Mouse (Mus musculus): ENCODE results near the gene Cdc37.
A peak's percentile ranks its signal among the peaks of the same experiment; 100 is the strongest.

The Cdc37 gene

DNA sequence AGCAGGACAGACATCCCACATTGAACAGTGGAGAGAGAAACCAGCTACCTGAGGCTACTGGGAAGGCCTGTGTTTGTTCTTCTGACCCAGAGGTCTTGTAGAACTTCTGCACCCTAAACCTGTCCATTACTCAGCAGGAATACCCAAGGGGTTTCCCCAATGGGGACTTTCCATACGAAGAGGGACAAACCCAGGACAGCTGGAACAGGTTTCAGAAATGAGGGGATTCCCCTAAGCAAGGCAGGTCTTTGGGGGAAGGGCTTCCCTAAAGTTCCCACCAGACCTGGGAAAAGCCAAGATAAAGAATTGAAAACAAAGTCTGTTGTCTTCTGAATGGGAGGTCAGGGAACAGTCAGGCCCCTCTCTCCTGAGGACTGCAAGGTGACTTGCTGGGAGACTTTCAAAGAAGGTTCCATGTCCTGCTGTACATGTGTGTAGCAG is 13.8 kb downstream of the Cdc37 start:
- DNase-seq (ENCODE audit: low spot score in 2 of 2), result no peak

DNA sequence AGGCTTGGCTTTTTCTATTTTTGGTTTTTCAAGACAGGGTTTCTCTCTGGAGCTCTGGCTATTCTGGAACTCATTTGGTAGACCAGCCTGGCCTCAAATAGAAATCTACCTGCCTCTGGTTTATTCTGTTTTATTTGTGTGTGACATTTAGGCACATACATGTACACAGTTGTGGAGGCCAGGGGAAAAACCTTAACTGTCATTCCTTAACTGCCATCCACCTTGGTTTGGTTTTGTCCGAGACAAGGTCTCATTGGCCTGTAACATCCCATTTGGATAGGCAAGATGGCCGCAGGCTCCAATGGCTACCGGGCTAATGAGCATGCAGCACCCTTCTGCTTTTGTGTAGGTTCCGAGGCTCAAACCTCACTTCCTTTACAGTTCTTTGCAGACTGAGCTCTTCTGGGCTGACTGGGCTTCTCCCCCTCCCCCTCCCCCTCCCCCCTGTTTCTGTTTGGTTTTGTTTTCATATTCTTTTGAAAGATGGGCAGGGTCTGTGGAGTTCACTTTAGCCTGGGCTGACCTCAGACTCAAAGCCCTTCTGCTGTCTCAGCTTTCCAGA is 14.4 kb downstream of the Cdc37 start:
- no peak for DNase-seq (ENCODE audit: low spot score in 2 of 2)

DNA sequence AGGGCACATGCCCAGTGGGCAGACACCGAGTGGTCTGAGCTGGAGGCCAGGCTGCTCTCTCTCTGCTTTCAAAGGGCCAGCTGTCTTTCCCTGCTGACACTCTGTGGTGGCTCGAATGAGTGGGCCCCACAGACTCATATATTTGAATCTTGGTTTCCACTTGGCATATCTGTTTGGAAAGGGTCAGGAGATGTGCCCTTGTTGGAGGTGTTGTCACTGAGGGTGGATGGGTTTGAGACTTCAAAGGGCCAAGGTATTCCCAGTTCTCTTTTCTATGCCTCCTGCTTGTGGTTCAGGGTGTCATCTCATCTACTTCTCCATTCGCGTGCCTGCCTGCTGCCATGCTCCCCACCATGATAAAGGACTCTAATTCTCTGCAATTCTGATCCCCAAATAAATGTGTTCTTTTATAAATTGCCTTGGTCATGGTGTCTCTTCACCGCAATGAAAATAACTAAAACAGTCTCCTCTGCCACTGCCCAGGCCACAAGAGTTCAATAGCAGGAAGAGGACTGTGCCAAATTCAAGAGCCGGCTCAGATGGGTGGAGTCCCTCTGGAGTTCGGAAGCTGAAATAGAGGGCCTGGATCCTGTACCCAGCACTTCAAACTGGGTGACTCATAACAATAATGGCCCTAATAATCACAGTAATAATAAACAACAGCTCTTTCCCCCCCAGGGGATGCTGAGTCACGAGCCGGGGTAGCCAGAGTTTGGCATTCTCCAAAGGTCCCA is 15.0 kb downstream of the Cdc37 start:
- no peak for DNase-seq (ENCODE audit: low spot score in 2 of 2)

DNA sequence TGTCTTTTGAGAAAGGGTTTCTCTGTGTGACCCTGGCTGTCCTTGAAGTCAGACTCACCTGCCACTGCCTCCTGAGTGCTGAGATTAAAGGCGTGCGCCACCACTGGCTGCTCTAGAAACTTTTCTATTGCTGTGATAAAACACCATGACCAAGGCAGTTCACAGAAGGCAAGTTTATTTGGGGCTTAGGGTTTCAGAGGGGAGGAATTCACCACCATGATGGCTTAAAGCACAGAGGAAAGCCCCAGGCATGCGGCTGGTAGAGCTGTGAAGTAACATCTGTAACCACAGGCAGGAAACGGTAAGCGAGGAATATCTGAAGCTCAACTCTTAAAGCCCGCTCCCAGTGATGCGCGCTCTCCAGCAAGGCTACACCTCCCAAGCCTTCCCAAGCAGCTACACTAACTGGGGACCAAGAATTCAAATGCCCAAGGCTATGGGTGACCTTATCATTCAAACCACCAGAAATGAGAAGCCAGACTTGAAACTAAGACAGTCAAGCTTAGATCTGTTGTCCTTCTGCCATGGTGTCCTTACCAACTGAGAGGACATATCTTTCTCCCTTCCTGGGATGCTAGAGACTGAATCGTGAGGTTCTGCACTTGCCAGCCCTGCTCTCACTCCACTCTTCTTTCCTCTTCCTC is 16.6 kb downstream of the Cdc37 start:
- no peak for DNase-seq (ENCODE audit: low spot score in 2 of 2)

DNA sequence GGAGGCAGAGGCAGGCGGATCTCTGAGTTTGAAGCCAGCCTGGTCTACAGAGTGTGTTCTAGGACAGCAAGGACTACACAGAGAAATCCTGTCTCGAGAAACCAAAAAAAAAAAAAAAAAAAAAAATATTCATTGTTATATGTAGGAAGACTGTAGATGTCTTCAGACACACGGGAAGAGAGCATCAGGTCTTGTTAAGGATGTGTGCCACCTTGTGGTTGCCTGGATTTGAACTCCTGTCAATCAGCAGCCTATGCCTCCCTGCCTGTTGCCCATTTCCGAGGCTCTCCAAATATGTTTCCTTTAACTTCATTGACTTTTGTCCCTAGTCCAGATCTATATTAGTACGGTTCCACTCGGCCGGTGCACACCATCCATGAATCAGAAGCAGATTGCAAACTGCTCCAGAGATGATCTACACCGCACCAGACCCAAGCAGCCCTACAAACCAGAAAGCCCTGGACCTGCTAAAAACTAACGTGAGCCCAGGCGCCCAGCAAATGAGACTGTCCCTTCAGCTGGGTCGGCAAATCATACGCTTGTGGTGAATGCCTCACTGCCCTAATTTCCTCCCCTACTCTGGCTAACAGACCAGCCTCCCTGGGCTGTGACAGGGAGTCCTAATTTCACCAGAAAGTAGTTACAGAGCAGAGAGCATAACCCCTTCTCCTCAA is 17.5 kb downstream of the Cdc37 start:
- peak in 1 of 2 experiments; percentile 48 for DNase-seq (ENCODE audit: low spot score in 2 of 2)

DNA sequence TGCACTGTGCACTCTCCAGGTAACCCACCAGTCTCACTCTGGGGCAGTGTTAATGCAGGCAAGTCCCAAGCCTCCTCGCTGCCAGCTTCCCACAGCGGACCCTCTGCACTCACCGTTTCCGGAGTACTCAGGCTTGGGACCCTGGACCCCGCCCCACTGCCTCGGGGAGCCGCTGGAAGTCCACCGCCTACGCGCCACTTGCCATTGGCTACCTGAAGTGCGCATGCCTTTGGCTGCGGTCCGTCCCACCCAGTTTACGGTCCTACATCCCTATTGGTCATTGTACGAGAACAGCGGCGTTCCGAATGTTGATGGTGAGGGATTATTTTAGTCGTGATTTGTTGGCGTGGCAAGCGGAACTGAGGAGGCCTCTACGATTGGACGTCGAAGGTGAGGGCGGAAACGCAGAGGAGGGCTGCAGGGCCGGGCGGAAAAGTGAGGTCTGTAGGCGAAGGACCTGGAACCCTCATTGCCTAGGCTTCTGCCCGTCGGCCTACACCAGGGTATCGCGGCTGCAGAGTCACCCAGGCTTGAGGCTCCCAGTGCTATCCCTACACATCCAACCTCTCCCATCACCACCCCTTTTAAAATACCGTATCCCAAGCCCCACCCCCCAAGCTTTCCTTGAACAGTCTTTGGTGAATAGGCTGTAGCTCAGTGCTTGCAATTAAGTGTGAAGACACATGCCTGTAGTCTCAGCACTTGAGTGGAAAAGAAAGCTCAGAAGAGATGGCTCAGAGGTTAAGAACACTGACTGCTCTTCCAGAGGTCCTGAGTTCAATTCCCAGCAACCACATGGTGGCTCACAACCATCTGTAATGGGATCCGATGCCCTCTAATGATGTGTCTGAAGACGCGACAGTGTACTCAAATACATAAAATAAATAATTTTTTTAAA is 18.5 kb downstream of the Cdc37 start, which contains the start of gene Tyk2:
Tyk2 (minus strand) TSS at position 185 of the 898 bp plus-strand sequence.
- DNase-seq (ENCODE audit: low spot score in 2 of 2), result peak; percentile 66 to 86

DNA sequence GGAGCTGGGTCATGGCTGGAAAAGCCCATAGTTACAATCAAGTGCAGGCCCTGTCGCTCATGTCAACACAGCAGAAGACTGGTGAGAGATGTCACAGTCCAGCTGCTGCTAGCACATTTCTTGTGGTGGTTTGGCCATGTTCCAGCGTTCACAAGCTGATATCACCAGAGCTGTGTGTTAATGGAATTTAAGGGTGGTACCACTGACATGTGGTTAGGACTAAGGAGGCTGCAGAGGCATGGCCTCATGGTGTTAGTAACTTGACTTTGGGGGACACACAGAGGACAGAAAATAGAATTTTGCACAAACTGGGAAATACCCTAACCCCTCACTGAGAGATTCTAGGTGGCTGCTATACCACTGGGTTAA is 23.5 kb downstream of the Cdc37 start:
- DNase-seq (ENCODE audit: low spot score in 2 of 2), result peak in 1 of 2 experiments; percentile 43

DNA sequence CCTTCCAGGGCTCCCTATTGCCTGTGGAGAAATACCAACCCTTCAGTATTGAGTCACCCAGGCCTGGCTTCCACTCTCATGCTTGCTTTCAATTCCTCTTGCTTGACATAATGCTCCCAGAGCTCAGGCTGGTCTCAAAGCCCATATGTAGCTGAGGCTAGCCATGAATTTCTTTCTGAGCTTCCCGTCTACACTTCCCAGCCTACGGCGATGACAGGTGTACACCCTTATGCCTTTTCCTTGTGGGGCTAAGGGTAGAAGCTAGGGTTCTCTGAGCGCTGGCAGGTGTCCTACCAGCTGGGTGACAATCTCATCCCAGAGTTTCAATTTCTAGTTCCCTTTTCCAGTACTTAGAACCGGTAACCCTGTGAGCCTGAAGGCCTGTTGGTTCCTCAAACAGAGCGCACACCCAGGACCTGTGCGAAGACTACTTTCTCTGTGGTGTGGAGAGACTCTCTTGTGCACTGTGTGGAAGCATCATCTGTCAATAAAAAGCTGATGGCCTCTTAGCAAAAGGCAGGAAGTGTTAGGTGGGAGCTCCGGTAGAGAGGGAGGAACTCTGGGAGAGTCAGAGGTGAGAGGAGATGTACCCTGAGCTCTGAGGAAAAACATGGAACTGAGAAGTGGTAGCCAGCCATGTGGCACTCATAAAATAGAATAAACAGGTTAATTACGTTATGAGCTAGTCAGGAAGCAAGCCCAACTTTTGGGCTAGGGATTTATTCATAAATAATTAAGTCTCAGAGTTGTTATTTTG is 24.1 kb downstream of the Cdc37 start:
- no peak for DNase-seq (ENCODE audit: low spot score in 2 of 2)

DNA sequence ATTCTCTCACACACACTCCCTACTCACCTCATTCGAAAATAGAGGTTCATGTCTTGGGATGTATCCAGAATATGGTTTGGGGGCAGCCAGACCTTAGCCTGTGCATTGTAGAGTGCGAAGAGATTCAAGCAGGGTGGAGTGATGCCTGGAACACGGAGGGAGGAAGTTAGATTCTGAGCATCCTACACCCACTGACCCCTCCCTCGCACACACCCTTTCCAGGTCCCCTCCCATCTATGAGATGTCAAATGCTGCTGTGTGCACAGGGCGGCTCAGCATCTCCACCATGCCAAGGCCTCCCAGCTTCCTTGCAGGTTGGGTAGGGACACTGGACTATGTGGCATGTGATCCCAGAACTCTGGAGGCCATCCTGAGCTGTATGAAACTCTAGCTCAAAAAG is 24.9 kb downstream of the Cdc37 start:
- no peak for DNase-seq (ENCODE audit: low spot score in 2 of 2)

DNA sequence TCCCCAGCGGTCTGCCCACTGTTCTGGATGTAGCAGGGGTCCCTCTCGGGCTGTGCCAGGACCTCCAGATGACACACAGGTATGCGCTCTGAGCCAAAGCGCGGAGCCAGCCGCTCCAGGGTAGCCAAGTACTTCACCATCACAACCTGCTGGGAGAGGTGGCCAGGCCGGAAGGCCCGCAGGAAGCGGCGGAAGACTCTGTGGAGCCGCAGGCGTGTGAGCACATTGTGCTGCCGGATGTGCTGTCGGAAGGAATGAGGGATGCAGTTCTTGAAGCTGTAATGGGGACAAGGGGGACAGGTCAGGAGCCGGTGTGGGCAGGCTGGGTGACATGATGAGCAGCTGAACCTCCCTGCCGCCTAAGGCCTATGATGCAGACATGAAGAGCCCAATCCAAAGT is 28.3 kb downstream of the Cdc37 start:
- no peak for DNase-seq (ENCODE audit: low spot score in 2 of 2)

DNA sequence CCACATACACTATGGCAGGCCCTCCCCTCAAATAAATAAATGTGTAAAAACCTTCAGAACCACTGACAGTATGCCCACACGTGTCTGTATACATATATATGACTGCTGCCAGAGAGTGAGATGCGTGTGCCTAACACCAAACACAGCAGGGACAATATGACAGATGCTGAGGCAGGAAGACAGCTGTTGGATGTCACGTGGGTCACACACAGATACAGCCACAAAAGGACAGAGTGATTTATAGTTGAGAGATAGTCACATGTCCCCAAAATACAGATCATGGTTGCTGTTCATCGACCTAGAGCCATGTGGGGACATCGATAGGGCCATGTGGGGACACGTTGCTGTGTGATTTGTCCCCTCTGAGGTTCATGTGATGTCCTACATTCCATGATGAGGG is 32.7 kb downstream of the Cdc37 start:
- no peak for DNase-seq (ENCODE audit: low spot score in 2 of 2)

DNA sequence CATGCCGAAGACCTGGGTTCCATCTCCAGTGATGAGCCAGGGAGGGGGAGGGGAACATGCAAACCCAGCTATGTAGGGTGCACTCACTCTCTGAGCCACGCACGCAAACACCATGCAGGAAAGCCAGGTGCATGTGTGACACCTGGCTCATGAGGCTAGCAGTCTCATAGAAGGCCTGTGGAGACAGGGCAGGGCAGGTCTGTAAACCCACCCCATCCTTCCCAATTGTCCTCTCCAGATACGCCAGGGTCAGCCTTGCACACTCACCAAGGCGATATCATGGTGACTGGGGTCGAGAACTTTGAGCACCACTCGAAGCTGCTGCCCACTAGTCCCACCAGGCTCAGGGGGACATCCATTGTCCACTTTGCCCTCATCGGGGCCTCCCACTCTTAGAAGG is 34.7 kb downstream of the Cdc37 start:
- no peak for DNase-seq (ENCODE audit: low spot score in 2 of 2)

DNA sequence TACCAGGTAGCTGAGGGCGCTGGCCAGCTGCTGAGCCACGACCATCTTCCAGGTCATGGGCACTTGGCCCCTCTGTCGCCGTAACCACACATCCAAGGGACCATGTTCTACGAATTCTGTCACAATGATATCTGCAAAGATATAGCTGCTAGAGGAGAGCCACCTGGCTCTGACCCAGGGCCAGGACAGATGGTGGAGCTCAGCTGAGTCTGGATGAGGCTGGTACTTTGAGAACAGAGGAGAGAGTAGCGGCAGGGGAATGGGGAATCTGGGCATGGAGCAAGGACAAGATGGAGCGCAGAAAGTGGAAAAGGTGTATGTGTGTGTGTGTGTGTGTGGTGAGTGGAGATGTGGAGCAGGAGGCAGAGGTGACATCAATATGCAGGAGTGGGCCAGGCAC is 35.6 kb downstream of the Cdc37 start:
- DNase-seq (ENCODE audit: low spot score in 2 of 2), result no peak

DNA sequence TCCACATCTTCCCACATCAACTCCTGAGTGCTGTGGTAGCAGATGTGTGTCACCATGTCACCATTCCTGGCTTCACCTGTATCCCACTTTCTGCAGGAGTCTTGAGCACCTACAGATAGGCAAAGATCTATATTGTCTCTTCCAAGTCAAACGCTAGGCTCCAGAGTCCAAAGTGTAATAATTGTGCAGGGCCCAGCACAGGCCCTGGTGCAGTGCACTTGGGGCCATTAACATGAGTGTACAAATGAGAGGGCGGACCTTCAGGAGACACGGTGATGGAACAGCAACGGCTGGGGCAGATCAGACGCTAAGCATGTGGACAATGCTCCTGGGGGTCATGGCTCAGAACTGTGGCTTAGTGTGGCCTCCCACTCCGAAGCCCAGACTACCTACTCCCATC is 36.0 kb downstream of the Cdc37 start:
- DNase-seq (ENCODE audit: low spot score in 2 of 2), result no peak

DNA sequence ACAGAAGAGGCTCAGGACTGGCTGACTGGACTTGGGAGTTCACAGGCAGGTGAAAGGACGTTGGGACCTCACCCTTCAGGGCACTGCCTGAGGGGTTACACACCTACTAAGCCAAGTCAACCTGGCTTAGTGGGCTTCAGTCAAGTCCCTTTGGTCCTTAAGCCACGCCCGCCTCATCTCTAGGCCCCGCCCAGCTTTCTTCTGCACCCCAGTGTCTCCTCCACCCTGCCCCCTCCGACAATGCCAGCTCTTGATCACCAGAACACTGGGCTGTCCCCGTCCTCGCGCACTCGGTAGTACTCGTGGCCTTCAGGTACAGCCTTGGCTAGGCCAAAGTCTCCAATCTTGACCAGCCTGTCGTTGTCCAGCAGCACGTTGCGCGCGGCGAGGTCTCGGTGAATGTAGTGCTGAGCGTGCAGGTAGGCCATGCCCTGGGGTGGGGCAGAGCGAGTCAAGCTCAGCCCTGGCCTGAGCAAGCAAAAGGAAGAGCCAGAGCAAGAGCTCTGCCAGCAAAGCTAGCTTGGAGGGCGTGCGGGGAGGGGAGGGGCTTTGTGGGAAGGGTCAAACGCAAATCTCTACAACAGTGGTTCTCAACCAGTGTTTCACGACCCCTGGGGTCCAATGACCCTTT is 42.1 kb downstream of the Cdc37 start:
- no peak for DNase-seq (ENCODE audit: low spot score in 2 of 2)

DNA sequence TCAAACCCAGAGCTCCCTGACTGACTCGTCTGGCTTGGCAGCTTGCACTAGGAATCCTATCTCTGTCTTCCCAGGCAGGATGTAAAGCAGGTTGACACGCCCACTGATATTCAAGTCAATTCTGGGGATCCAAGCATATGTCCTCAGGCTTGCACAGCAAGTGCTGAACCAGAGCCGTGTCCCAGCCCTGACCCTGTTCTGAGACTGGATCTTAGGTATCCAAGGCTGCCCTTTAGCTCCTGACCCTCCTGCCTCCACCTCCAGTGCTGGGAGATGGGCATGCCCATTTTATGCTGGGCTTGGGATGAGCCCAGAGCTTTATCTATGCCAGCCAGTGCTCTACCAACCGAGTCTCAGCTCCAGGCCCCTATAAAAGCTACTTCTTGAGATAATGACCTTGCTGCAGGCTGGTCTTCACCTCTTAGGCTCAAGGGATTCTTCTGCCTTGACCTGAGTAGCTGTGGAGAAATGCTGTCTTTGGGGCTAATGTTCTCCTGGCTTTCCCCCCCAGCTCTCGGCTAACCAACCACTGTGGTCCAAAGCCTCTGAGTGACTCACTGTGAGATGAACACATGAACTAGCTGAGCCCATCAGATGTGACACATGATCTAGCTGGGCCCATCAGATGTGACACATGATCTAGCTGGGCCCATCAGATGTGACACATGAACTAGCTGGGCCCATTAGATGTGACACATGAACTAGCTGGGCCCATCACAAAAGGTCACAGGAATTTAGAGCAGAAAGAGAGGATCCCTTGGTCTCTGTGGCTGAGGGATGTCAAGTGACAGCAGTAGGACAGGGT is 43.8 kb downstream of the Cdc37 start:
- DNase-seq (ENCODE audit: low spot score in 2 of 2), result peak in 1 of 2 experiments; percentile 31

DNA sequence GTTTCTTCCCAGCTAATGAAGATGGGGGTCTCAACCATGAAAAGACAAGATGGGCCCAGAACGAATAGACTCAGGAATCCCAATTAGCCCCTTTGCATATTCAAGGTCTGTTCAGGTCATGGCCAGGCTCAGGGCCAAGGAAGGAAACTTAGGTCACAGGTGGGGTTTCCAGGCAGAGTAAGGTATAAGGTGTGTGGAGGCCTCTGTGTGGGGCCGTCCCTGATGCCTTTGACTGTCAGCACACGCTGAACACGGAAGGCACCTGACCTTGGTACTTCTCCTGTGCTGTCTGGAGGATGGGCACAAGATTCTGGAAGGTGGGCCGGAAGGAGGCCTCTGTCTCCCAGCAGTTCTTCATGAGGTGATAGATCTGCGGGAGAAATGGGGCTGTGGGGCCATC is 45.0 kb downstream of the Cdc37 start:
- no peak for DNase-seq (ENCODE audit: low spot score in 2 of 2)

DNA sequence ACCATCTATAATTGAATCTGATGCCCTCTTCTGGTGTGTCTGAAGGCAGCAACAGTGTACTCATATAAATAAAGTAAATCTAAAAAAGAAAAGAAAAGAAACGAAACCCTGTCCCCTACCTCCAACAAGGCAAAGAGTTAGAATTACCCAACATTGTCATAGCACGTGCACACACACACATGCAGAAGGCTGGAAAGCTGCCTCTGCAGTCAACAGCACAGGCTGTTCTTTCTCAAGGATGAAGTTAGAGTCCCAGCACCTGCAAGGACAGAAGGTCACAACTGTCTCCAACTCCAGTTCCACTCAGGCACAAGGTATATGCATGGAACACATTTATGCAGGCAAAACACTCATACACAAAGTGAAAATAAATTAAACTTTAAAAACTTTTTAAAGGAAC is 47.7 kb downstream of the Cdc37 start:
- no peak for DNase-seq (ENCODE audit: low spot score in 2 of 2)

DNA sequence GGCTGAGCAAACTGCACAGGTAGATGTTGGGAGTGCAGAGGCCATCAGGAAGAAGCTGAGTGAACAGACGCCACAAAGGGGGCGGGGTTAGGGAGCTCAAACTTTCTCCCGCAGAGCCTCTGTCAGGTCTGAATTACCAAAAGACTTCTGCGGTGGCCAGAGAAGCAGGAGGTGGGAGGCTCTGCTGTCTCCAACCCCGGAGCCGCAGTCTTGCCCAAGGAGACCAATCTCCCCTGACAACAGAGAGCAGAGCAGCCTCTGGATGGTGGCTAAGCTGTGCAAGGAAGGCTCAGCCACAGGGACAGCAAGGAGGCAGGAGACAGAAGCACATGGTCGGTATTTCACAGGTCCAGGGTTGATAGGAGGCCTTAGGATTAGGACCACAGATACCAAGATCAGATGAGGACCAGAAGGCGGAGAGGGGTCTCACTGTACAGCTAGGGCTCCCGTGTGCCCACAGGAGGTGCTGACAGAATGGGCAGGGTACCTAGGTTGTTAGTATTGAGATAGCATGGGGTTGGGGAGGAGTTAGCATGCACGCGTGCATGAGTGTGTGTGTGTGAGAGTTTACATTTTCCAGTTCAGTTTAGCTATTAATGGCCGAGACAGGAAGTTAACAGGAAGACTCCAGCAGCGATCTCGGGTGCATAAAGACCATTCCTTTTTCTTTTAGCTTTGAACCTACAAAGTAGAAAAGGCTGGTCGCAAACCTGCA is 49.2 kb downstream of the Cdc37 start:
- DNase-seq (ENCODE audit: low spot score in 2 of 2), result no peak
